Comparison of ENCODE assay signal across 8 mouse cellular contexts in the genomic region with DNA sequence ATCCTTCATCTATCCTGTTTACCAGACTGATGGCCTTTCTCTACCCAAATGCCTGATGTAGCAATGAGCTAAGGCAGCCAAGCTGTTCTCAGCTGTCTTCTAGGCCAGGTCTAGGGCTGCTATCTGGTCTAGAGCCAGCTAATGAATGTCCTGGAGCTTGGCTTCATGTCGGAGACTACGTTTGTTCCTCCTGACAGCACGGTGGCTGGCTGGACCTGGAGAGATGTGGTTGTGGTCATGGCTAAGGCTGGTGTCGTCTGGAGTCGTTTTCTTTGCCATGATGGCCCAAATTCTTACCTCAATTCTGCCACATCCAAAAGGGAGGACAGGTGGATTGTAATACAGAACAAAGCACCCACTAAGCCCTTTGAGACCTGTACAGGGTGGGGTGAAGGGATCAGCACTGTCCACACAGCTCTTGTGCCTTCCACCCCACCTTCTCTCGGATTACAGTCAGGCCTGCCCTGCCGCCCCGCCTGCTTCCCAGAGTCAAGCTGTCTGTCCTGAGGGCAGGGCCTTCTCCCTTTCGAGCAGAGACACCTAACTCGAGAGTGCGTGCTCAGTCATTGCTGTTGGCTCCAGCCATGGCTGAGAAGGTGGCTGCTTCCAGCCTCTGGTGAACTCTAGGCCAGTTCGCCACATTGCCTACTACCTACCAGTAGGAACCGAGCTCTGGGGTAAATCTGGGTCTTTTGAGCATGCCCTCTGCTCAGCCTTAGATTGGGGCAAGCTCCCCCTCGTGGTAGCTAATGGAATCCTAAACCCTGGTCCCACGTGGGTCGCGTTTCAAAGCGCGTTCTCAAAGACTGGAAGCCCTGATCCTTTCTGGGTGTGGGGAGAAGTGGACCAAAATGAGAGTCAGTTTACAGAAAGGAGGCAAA. TPM values are rescaled to one million over a fixed set of nuclear protein-coding genes. Genes with fewer than 3 reads are reported as not detected.
A peak's percentile ranks its signal among the peaks of the same experiment; 100 is the strongest.
DNase-seq lines count a peak whose midpoint lies in the region; ATAC-seq and TF ChIP-seq lines count a peak whose summit lies in the region.

No protein-coding gene starts in this region.

- peaks cover 17% of the 10 kb centered on the region for H3K36me3 ChIP-seq in heart, embryonic 11.5 days (ENCODE audit: control insufficient read depth, insufficient read depth, low read length)
- H3K36me3 ChIP-seq in kidney, embryonic 14.5 days (ENCODE audit: control insufficient read depth, insufficient read depth, low read length) = peaks cover 35% of the 10 kb centered on the region
- peaks cover 35% of the 10 kb centered on the region for H3K36me3 ChIP-seq in midbrain, postnatal 0 days (ENCODE audit: insufficient read depth, low read length)

- no peaks in the 10 kb centered on the region for H3K27me3 ChIP-seq in heart, embryonic 11.5 days (ENCODE audit: control insufficient read depth, insufficient read depth, low read length)
- no peaks in the 10 kb centered on the region for H3K27me3 ChIP-seq in kidney, embryonic 14.5 days (ENCODE audit: control insufficient read depth, insufficient read depth, low read length)
- H3K27me3 ChIP-seq in midbrain, postnatal 0 days (ENCODE audit: insufficient read depth, low read length) = no peaks in the 10 kb centered on the region

- peak; percentile 74 for TF ChIP-seq CTCF in midbrain, postnatal 0 days (IDR thresholded peaks at IDR 0.05)

- H3K4me3 ChIP-seq in heart, embryonic 11.5 days (ENCODE audit: low read depth, low read length) = peak overlapping the region; percentile 49
- H3K4me3 ChIP-seq in kidney, embryonic 14.5 days (ENCODE audit: low read length) = peak overlapping the region; percentile 37
- peak overlapping the region; percentile 37 for H3K4me3 ChIP-seq in midbrain, postnatal 0 days (ENCODE audit: low read depth, low read length)

- H3K4me1 ChIP-seq in heart, embryonic 11.5 days (ENCODE audit: control insufficient read depth, insufficient read depth, low read length) = peaks cover 4% of the 10 kb centered on the region; the same call in 1 of the 2 replicates
- H3K4me1 ChIP-seq in kidney, embryonic 14.5 days (ENCODE audit: control insufficient read depth, insufficient read depth, low read length) = no peaks in the 10 kb centered on the region
- no peaks in the 10 kb centered on the region for H3K4me1 ChIP-seq in midbrain, postnatal 0 days (ENCODE audit: insufficient read depth, low read length)

- peak; percentile 55 for ATAC-seq in erythroblast, adult 5-6 weeks (replicated peaks; ENCODE audit: low FRiP score, poor library complexity, severe bottlenecking)
- ATAC-seq in heart, embryonic 11.5 days (replicated peaks; ENCODE audit: insufficient number of reproducible peaks, low FRiP score, low TSS enrichment) = peak; percentile 56; the same call in 1 of the 2 replicates
- ATAC-seq in kidney, embryonic 14.5 days (ENCODE audit: low FRiP score, low TSS enrichment) = peak; percentile 86
- ATAC-seq in midbrain, postnatal 0 days (ENCODE audit: low FRiP score) = peak; percentile 74

- H3K4me2 ChIP-seq in heart, embryonic 11.5 days = peak overlapping the region; percentile 91
- H3K4me2 ChIP-seq in kidney, embryonic 14.5 days (replicated peaks; ENCODE audit: low read depth, low read length) = peak overlapping the region; percentile 72
- H3K4me2 ChIP-seq in midbrain, postnatal 0 days (ENCODE audit: low read depth, low read length, poor library complexity, severe bottlenecking) = peak overlapping the region; percentile 86

- no peak overlapping the region for H3K27ac ChIP-seq in heart, embryonic 11.5 days (ENCODE audit: low read depth, low read length)
- H3K27ac ChIP-seq in kidney, embryonic 14.5 days (ENCODE audit: low read depth, low read length) = no peak overlapping the region; the same call in 1 of the 2 replicates
- H3K27ac ChIP-seq in midbrain, postnatal 0 days (ENCODE audit: low read depth, low read length) = no peak overlapping the region

- 37% methylated on average over 19 of the region's 19 CpGs for WGBS in heart, embryonic 11.5 days (ENCODE audit: insufficient replicate concordance)
- WGBS in kidney, embryonic 14.5 days = 37% methylated on average over 19 of the region's 19 CpGs
- WGBS in midbrain, postnatal 0 days = 43% methylated on average over 19 of the region's 19 CpGs

- peak overlapping the region; percentile 68 for H3K9ac ChIP-seq in heart, embryonic 11.5 days (ENCODE audit: low read depth, low read length)
- H3K9ac ChIP-seq in kidney, embryonic 14.5 days (ENCODE audit: low read depth, low read length) = peak overlapping the region; percentile 42
- H3K9ac ChIP-seq in midbrain, postnatal 0 days (replicated peaks; ENCODE audit: low read length, poor library complexity, severe bottlenecking) = peak overlapping the region; percentile 48; the same call in 1 of the 2 replicates

- DNase-seq in adrenal gland, adult (ENCODE audit: inconsistent age in 2 of 2, low spot score in 1 of 2) = peak; percentile 74 to 92
- DNase-seq in adrenal gland, adult 8-10 months = no peak
- peak; percentile 58 for DNase-seq in liver
- DNase-seq in midbrain, postnatal 0 days (ENCODE audit: low spot score) = peak; percentile 76
- peak; percentile 55 to 63 for DNase-seq in spleen, postnatal 36 days (ENCODE audit: low spot score in 2 of 2)

- no peaks in the 10 kb centered on the region for H3K9me3 ChIP-seq in heart, embryonic 11.5 days (replicated peaks; ENCODE audit: control insufficient read depth, low read length)
- H3K9me3 ChIP-seq in kidney, embryonic 14.5 days (ENCODE audit: control insufficient read depth, low read length) = no peaks in the 10 kb centered on the region; the same call in 1 of the 2 replicates
- H3K9me3 ChIP-seq in midbrain, postnatal 0 days (ENCODE audit: low read length) = no peaks in the 10 kb centered on the region

RNA-seq across cellular contexts. Expression of gene 1810055G02Rik, which starts 10.6 kb away (rescaled TPM):
- 10 to 100 TPM; 29.1 to 42.7 (median 32.1) TPM for total RNA-seq in adrenal gland, adult 8-10 months (2022)
- total RNA-seq in erythroblast, adult 5-6 weeks (2015; ENCODE audit: low replicate concordance) = 8.3 and 8.6 TPM in 2 replicates
- 2.5 and 4.0 TPM in 2 replicates for total RNA-seq in erythroblast, adult 5-6 weeks (2017; ENCODE audit: low replicate concordance)
- 30.3 and 33.6 TPM in 2 replicates for polyA plus RNA-seq in heart, embryonic 11.5 days (2014; fragmentation: Nextera tagmentation; extraction: Ambion mirVana)
- 33.7 and 38.6 TPM in 2 replicates for polyA plus RNA-seq in kidney, embryonic 14.5 days (2014; fragmentation: Nextera tagmentation; extraction: Ambion mirVana)
- 31.8 and 33.3 TPM in 2 replicates for total RNA-seq in midbrain, postnatal 0 days (2014; rRNA removed)
- 29.4 and 36.1 TPM in 2 replicates for polyA plus RNA-seq in midbrain, postnatal 0 days (2015; fragmentation: Nextera tagmentation; extraction: Ambion mirVana)

RNA-seq across cellular contexts. Expression of gene Lrp5, which starts 32.4 kb away (rescaled TPM):
- 100 to 1,000 TPM in 3 of 4 experiments, 10 to 100 TPM in 1; 99.3 to 161 (median 120) TPM for total RNA-seq in adrenal gland, adult 8-10 months (2022)
- total RNA-seq in erythroblast, adult 5-6 weeks (2015; ENCODE audit: low replicate concordance) = 3.8 and 4.4 TPM in 2 replicates
- 2.7 and 2.8 TPM in 2 replicates for total RNA-seq in erythroblast, adult 5-6 weeks (2017; ENCODE audit: low replicate concordance)
- 4.6 and 5.3 TPM in 2 replicates for polyA plus RNA-seq in heart, embryonic 11.5 days (2014; fragmentation: Nextera tagmentation; extraction: Ambion mirVana)
- polyA plus RNA-seq in kidney, embryonic 14.5 days (2014; fragmentation: Nextera tagmentation; extraction: Ambion mirVana) = 7.7 and 10.1 TPM in 2 replicates
- 9.9 and 15.0 TPM in 2 replicates for total RNA-seq in midbrain, postnatal 0 days (2014; rRNA removed)
- polyA plus RNA-seq in midbrain, postnatal 0 days (2015; fragmentation: Nextera tagmentation; extraction: Ambion mirVana) = 0.58 and 0.74 TPM in 2 replicates

RNA-seq across cellular contexts. Expression of gene Kmt5b, which starts 48.5 kb away (rescaled TPM):
- 10 to 100 TPM; 46.7 to 80.0 (median 62.7) TPM for total RNA-seq in adrenal gland, adult 8-10 months (2022)
- total RNA-seq in erythroblast, adult 5-6 weeks (2015; ENCODE audit: low replicate concordance) = 21.3 and 35.0 TPM in 2 replicates
- 40.5 and 58.8 TPM in 2 replicates for total RNA-seq in erythroblast, adult 5-6 weeks (2017; ENCODE audit: low replicate concordance)
- 22.2 and 27.6 TPM in 2 replicates for polyA plus RNA-seq in heart, embryonic 11.5 days (2014; fragmentation: Nextera tagmentation; extraction: Ambion mirVana)
- polyA plus RNA-seq in kidney, embryonic 14.5 days (2014; fragmentation: Nextera tagmentation; extraction: Ambion mirVana) = 20.2 and 41.7 TPM in 2 replicates
- total RNA-seq in midbrain, postnatal 0 days (2014; rRNA removed) = 64.0 and 98.6 TPM in 2 replicates
- 35.6 and 41.4 TPM in 2 replicates for polyA plus RNA-seq in midbrain, postnatal 0 days (2015; fragmentation: Nextera tagmentation; extraction: Ambion mirVana)
